Mouse (Mus musculus): Measurements from ENCODE around the gene Gm17655. TPM values are rescaled to one million over a fixed set of nuclear protein-coding genes. Genes with fewer than 3 reads are reported as not detected.

The Gm17655 gene
- polyA plus RNA-seq (2014; fragmentation: Illumina TruSeq; extraction: RNeasy Lipid Tissue Mini Kit (QIAGEN cat#74804); ENCODE audit: low read depth, low replicate concordance) = 5.9 TPM

GRCm38 (mm10) chr5:110072413-110072812 is at the start of gene Gm17655:
Gm17655 (minus strand) TSS chr5:110072513.

GRCm38 (mm10) chr5:110109991-110110441 is 37.7 kb upstream of the Gm17655 start, which contains the start of gene Zfp605:
Zfp605 (plus strand) TSS chr5:110110092.

GRCm38 (mm10) chr5:110107581-110108304 is 35.4 kb upstream of the Gm17655 start, which contains the start of gene Gtpbp6:
Gtpbp6 (minus strand) TSS chr5:110108197.

GRCm38 (mm10) chr5:110099656-110100580 is 27.6 kb upstream of the Gm17655 start, which contains the start of gene Plcxd1:
Plcxd1 (plus strand) TSS chr5:110099969.

GRCm38 (mm10) chr5:110094030-110094846 is 21.9 kb upstream of the Gm17655 start, which contains the start of gene Gm35315:
Gm35315 (minus strand) TSS chr5:110094420.

Other genes starting within 250 kb of the Gm17655 start
- gene Gm15446, start 149.1 kb downstream of the Gm17655 start, polyA plus RNA-seq (2014; fragmentation: Illumina TruSeq; extraction: RNeasy Lipid Tissue Mini Kit (QIAGEN cat#74804); ENCODE audit: low read depth, low replicate concordance) = 43.5 TPM
- 40.7 TPM for gene Zfp932, start 76.0 kb downstream of the Gm17655 start, polyA plus RNA-seq (2014; fragmentation: Illumina TruSeq; extraction: RNeasy Lipid Tissue Mini Kit (QIAGEN cat#74804); ENCODE audit: low read depth, low replicate concordance)
- gene Gm35315, start 21.9 kb upstream of the Gm17655 start, polyA plus RNA-seq (2014; fragmentation: Illumina TruSeq; extraction: RNeasy Lipid Tissue Mini Kit (QIAGEN cat#74804); ENCODE audit: low read depth, low replicate concordance) = 1.4 TPM
- 0.10 TPM for gene Plcxd1, start 27.5 kb upstream of the Gm17655 start, polyA plus RNA-seq (2014; fragmentation: Illumina TruSeq; extraction: RNeasy Lipid Tissue Mini Kit (QIAGEN cat#74804); ENCODE audit: low read depth, low replicate concordance)
- gene Gtpbp6, start 35.7 kb upstream of the Gm17655 start, polyA plus RNA-seq (2014; fragmentation: Illumina TruSeq; extraction: RNeasy Lipid Tissue Mini Kit (QIAGEN cat#74804); ENCODE audit: low read depth, low replicate concordance) = not detected
- gene Zfp605, start 37.6 kb upstream of the Gm17655 start, polyA plus RNA-seq (2014; fragmentation: Illumina TruSeq; extraction: RNeasy Lipid Tissue Mini Kit (QIAGEN cat#74804); ENCODE audit: low read depth, low replicate concordance) = 3.8 TPM
- gene Chfr, start 63.3 kb upstream of the Gm17655 start, polyA plus RNA-seq (2014; fragmentation: Illumina TruSeq; extraction: RNeasy Lipid Tissue Mini Kit (QIAGEN cat#74804); ENCODE audit: low read depth, low replicate concordance) = 60.8 TPM
- 30.8 TPM for gene Golga3, start 104.2 kb upstream of the Gm17655 start, polyA plus RNA-seq (2014; fragmentation: Illumina TruSeq; extraction: RNeasy Lipid Tissue Mini Kit (QIAGEN cat#74804); ENCODE audit: low read depth, low replicate concordance)
- 66.7 TPM for gene Ankle2, start 158.5 kb upstream of the Gm17655 start, polyA plus RNA-seq (2014; fragmentation: Illumina TruSeq; extraction: RNeasy Lipid Tissue Mini Kit (QIAGEN cat#74804); ENCODE audit: low read depth, low replicate concordance)
- 19.7 TPM for gene Pgam5, start 197.4 kb upstream of the Gm17655 start, polyA plus RNA-seq (2014; fragmentation: Illumina TruSeq; extraction: RNeasy Lipid Tissue Mini Kit (QIAGEN cat#74804); ENCODE audit: low read depth, low replicate concordance)
- 3.6 TPM for gene Pxmp2, start 213.7 kb upstream of the Gm17655 start, polyA plus RNA-seq (2014; fragmentation: Illumina TruSeq; extraction: RNeasy Lipid Tissue Mini Kit (QIAGEN cat#74804); ENCODE audit: low read depth, low replicate concordance)
- 42.3 TPM for gene Pole, start 213.8 kb upstream of the Gm17655 start, polyA plus RNA-seq (2014; fragmentation: Illumina TruSeq; extraction: RNeasy Lipid Tissue Mini Kit (QIAGEN cat#74804); ENCODE audit: low read depth, low replicate concordance)

All from testis, adult 10 weeks (tissue).